Mouse (Mus musculus): ENCODE measurements around the gene Fgfr2. TPM values are rescaled to one million over a fixed set of nuclear protein-coding genes. Genes with fewer than 3 reads are reported as not detected.
A peak's percentile ranks its signal among the peaks of the same experiment; 100 is the strongest.

Gene Fgfr2
- polyA plus RNA-seq, 1 experiment from 2014 or later, result 20.3 TPM

DNA sequence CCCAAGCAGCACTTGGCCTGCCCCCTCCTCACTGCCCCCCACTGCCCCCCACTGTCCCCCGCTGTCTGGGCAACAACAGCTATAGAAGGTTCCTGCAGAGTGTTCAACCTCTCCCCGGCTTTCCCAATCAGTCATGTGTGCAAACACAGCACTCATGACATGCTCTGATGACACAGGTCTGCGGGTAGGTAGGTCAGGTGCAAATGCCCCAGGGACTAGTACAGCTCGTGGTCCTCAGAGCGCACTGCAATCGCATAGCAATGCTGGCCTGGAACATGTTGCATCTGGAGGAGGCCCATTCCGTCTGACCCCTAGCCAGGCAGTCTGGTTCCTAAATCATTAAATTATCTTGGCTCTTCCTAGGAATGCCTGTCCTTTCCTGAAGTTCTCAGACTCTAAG, 2333.7 kb downstream of the Fgfr2 start:
- no peak overlapping the region for H3K9ac ChIP-seq (ENCODE audit: low read length)
- H3K4me3 ChIP-seq (ENCODE audit: low read length), result no peak overlapping the region
- no peak for ATAC-seq (replicated peaks; ENCODE audit: extremely low read depth, insufficient read depth, low FRiP score)
- 90% methylated on average over 7 of the region's 7 CpGs for WGBS
- no peaks in the 10 kb centered on the region for H3K36me3 ChIP-seq (ENCODE audit: control insufficient read depth, insufficient read depth)
- peaks cover 9% of the 10 kb centered on the region for H3K4me1 ChIP-seq (ENCODE audit: control insufficient read depth, insufficient read depth, low read length)
- no peak overlapping the region for H3K4me2 ChIP-seq (ENCODE audit: low read depth, low read length)
- no peak overlapping the region for H3K27ac ChIP-seq (ENCODE audit: low read length)
- no peaks in the 10 kb centered on the region for H3K9me3 ChIP-seq (replicated peaks; ENCODE audit: control insufficient read depth, low read length)
- H3K27me3 ChIP-seq (ENCODE audit: control insufficient read depth, insufficient read depth, low read length), result no peaks in the 10 kb centered on the region

DNA sequence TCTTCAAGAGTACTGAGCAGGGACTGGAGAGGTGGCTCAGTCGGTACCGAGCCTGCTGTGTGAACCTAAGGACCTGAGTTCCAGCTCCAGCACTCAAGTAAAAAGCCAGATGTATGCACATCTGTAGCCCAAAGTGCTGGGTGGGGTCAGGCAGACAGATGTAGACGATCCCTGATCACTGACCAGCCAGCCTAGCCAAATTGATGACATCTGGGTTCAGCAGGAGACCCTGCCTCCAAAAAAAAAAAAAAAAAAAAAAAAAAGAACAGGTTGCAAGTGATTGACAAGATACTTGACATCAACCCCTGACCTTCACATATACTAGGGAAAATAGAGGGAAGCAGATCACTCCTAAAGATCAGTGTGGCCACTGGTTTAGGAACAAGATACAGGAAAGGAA, 2334.2 kb downstream of the Fgfr2 start:
- Histone ChIP-seq H3K4me2 (ENCODE audit: low read depth, low read length) (no peak overlapping the region), H3K9me3 (replicated peaks; ENCODE audit: control insufficient read depth, low read length) (no peaks in the 10 kb centered on the region), H3K4me1 (ENCODE audit: control insufficient read depth, insufficient read depth, low read length) (peaks cover 9% of the 10 kb centered on the region), H3K4me3 (ENCODE audit: low read length) (no peak overlapping the region), H3K27ac (ENCODE audit: low read length) (no peak overlapping the region), H3K27me3 (ENCODE audit: control insufficient read depth, insufficient read depth, low read length) (no peaks in the 10 kb centered on the region), H3K9ac (ENCODE audit: low read length) (no peak overlapping the region), H3K36me3 (ENCODE audit: control insufficient read depth, insufficient read depth) (no peaks in the 10 kb centered on the region)
- no peak for ATAC-seq (replicated peaks; ENCODE audit: extremely low read depth, insufficient read depth, low FRiP score)
- WGBS, result 89% methylated on average over 3 of the region's 3 CpGs

DNA sequence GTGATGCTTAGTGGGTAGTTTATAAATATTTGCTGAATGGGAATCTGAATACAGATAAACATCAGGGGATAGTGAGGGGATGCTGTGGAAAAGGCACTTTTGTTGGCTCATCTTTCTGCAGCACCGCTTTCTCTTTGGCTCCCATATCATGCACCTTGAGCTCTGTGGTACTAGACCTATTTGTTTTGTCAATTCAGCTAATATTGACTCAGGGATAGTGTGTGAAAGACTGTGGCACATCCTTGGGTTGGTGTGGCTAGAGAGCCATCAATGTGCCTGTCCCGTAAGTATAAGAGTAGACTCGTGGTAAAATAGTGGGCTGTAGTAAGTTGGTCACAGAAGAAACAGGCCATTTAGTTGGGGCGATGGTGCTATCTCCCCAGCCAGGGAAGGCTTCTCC, 2335.6 kb downstream of the Fgfr2 start:
- H3K9me3 ChIP-seq (replicated peaks; ENCODE audit: control insufficient read depth, low read length), result no peaks in the 10 kb centered on the region
- no peak overlapping the region for H3K9ac ChIP-seq (ENCODE audit: low read length)
- H3K4me1 ChIP-seq (ENCODE audit: control insufficient read depth, insufficient read depth, low read length), result peaks cover 9% of the 10 kb centered on the region
- no peak overlapping the region for H3K27ac ChIP-seq (ENCODE audit: low read length)
- 92% methylated on average over 4 of the region's 4 CpGs for WGBS
- no peaks in the 10 kb centered on the region; the same call in 1 of the 2 replicates for H3K27me3 ChIP-seq (ENCODE audit: control insufficient read depth, insufficient read depth, low read length)
- no peak overlapping the region for H3K4me2 ChIP-seq (ENCODE audit: low read depth, low read length)
- H3K4me3 ChIP-seq (ENCODE audit: low read length), result no peak overlapping the region
- no peak for ATAC-seq (replicated peaks; ENCODE audit: extremely low read depth, insufficient read depth, low FRiP score)
- no peaks in the 10 kb centered on the region for H3K36me3 ChIP-seq (ENCODE audit: control insufficient read depth, insufficient read depth)

DNA sequence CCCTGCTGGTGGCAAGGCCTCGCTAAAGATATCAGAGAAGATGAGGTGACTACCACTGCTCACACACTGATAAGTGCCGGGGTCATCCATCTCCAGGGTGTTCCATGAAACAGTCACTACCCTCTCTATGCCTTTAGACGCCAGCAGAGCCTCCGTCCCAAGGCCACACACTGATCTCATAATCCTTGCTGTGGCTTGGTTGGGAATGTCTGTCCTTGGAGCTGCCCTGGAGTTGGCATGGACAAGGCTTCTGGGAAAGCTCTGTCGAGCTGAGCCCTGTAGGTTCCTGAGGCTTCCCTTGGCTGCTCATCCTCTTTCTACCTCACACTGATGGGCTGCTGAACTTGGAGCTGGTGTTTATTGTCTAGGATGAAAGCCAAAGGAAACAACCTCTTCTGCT, 2336.4 kb downstream of the Fgfr2 start:
- Histone ChIP-seq H3K4me2 (ENCODE audit: low read depth, low read length) (no peak overlapping the region), H3K4me1 (ENCODE audit: control insufficient read depth, insufficient read depth, low read length) (peaks cover 9% of the 10 kb centered on the region), H3K36me3 (ENCODE audit: control insufficient read depth, insufficient read depth) (no peaks in the 10 kb centered on the region), H3K27me3 (ENCODE audit: control insufficient read depth, insufficient read depth, low read length) (no peaks in the 10 kb centered on the region; the same call in 1 of the 2 replicates), H3K9ac (ENCODE audit: low read length) (no peak overlapping the region), H3K9me3 (replicated peaks; ENCODE audit: control insufficient read depth, low read length) (no peaks in the 10 kb centered on the region), H3K4me3 (ENCODE audit: low read length) (no peak overlapping the region), H3K27ac (ENCODE audit: low read length) (no peak overlapping the region)
- ATAC-seq (replicated peaks; ENCODE audit: extremely low read depth, insufficient read depth, low FRiP score), result 0 out of 2 replicates have a peak, but pooled peaks have one; percentile 15
- 48% methylated on average over 5 of the region's 5 CpGs for WGBS

DNA sequence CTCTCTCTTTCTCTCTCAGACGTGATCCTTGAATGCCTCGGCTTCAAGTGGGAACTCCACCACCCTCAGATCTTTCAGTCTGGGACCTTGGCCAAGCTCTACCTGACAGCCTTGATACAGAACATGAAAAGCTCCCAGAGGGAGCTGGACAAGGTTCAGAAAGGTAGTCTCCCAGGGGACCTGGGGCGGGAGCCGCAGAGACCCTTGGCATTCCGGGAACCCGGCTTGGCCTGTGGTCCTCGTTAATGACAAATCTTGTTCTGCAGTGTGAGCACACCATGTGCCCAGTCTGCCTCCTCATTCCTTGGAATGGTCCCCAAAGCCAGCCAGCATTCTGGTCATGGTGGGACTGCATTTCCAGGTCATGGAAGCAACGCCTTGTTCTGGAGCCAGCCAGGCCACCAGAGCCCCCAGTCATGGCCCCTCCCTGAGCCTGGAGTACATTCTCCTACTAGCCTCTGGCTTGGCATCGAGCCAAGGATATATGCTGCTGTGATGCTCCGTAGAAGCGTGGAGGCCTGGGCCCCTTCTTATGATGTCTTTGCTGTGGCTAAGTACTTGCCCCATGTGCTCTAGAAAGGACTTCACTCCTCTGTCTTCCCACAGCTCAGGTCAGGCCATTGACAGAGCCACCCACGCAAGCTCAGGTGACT, 2337.1 kb downstream of the Fgfr2 start:
- Histone ChIP-seq H3K9ac (ENCODE audit: low read length) (no peak overlapping the region), H3K9me3 (replicated peaks; ENCODE audit: control insufficient read depth, low read length) (no peaks in the 10 kb centered on the region), H3K27ac (ENCODE audit: low read length) (no peak overlapping the region), H3K4me3 (ENCODE audit: low read length) (no peak overlapping the region), H3K36me3 (ENCODE audit: control insufficient read depth, insufficient read depth) (no peaks in the 10 kb centered on the region), H3K4me2 (ENCODE audit: low read depth, low read length) (no peak overlapping the region), H3K4me1 (ENCODE audit: control insufficient read depth, insufficient read depth, low read length) (peaks cover 15% of the 10 kb centered on the region), H3K27me3 (ENCODE audit: control insufficient read depth, insufficient read depth, low read length) (no peaks in the 10 kb centered on the region; the same call in 1 of the 2 replicates)
- WGBS, result 37% methylated on average over 12 of the region's 12 CpGs
- ATAC-seq (replicated peaks; ENCODE audit: extremely low read depth, insufficient read depth, low FRiP score), result peak; percentile 28; the same call in 1 of the 2 replicates

DNA sequence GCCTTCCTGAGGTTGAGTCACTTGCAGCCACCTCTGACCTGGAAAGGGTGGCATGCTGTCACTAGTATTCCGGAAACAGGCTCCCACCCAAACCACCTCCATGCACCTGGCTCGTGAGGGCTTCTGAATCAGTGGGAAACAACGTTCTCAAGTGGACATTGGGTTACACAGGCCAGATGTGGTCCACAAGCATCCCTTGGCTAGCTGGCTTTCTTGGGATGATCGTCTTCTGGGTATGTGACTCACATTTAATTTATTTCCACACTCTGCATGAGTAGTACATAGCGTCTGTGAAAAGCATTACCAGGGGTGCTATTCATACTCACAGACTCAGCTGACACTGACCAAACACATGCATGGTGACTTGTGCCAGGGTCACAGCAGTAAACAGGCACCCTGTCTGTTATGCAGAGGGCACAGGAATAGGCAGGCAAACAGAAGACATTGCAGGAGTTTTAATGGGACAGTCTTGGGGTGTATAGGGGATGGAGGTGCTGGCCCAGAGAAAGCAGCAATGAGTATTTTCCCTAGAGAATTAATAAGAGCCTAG, 2340.6 kb downstream of the Fgfr2 start:
- Histone ChIP-seq H3K4me2 (ENCODE audit: low read depth, low read length) (no peak overlapping the region), H3K27me3 (ENCODE audit: control insufficient read depth, insufficient read depth, low read length) (no peaks in the 10 kb centered on the region; the same call in 1 of the 2 replicates), H3K36me3 (ENCODE audit: control insufficient read depth, insufficient read depth) (no peaks in the 10 kb centered on the region), H3K27ac (ENCODE audit: low read length) (no peak overlapping the region), H3K4me3 (ENCODE audit: low read length) (no peak overlapping the region), H3K9me3 (replicated peaks; ENCODE audit: control insufficient read depth, low read length) (no peaks in the 10 kb centered on the region), H3K9ac (ENCODE audit: low read length) (no peak overlapping the region), H3K4me1 (ENCODE audit: control insufficient read depth, insufficient read depth, low read length) (peaks cover 23% of the 10 kb centered on the region)
- 72% methylated on average over 5 of the region's 5 CpGs for WGBS
- no peak for ATAC-seq (replicated peaks; ENCODE audit: extremely low read depth, insufficient read depth, low FRiP score)

DNA sequence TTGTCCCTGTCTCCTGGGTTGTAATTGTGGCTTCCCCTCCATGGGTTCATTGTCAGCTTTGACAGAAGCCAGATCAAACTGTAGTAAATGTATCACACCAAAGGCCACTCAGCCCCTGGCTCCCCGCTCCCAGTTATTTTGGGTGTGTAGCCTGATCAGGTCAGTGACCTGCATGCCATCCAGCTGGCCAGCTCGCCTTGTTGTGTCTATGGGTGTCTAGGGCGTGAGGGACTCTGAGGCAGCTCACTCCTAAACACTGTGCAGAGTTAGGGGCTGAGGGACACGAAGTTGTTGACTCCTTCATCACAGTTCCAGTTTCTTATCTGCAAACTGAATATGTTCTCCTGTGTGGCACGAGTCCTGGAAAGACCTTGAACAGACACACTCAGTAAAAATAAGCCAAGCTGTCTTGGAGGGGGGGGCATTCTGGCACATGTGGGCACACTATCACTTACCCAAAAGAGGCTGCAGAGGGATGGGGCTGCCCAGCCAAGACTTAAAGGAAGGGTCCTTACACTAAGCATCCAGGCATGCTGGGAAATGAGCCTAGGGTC, 2342.2 kb downstream of the Fgfr2 start:
- no peaks in the 10 kb centered on the region for H3K9me3 ChIP-seq (replicated peaks; ENCODE audit: control insufficient read depth, low read length)
- no peak overlapping the region for H3K9ac ChIP-seq (ENCODE audit: low read length)
- ATAC-seq (replicated peaks; ENCODE audit: extremely low read depth, insufficient read depth, low FRiP score), result peak; percentile 74
- no peaks in the 10 kb centered on the region; the same call in 1 of the 2 replicates for H3K27me3 ChIP-seq (ENCODE audit: control insufficient read depth, insufficient read depth, low read length)
- WGBS, result 20% methylated on average over 5 of the region's 5 CpGs
- H3K27ac ChIP-seq (ENCODE audit: low read length), result peak overlapping the region; percentile 81
- peaks cover 15% of the 10 kb centered on the region for H3K4me1 ChIP-seq (ENCODE audit: control insufficient read depth, insufficient read depth, low read length)
- no peak overlapping the region for H3K4me3 ChIP-seq (ENCODE audit: low read length)
- H3K36me3 ChIP-seq (ENCODE audit: control insufficient read depth, insufficient read depth), result no peaks in the 10 kb centered on the region
- no peak overlapping the region for H3K4me2 ChIP-seq (ENCODE audit: low read depth, low read length)

DNA sequence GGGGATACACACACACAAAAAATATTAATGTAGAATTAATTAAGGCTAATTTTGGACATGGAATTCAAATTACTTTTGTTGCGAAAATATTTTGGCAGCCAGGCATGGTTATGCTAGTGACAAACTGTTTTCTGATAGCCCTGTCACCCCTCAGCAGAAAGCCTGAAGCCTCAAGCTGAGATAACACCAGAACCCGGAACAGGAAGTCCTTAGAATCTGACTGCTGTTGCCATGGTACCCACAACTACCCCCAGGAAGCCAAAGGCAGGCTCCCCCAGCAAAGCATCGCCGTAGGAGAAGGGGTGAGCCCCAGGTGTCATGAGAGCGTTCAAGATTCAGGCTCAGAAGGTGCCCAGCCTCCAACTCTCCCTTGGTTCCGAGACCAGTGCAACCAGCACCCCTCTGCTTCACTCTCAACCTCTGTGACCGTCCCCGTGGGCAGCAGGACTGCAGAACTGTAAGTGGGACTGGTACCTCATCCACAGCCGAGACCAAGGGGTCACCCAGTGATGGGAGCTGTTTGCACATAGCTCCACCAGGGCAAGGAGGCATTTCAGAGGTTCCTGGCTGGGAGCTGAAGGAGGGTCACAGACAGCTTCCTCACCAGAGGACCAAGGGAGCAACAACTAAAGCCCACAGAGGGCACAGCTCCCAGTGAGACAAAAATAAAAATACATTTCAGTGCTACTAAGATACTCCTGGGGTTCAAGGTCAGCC, 2349.1 kb downstream of the Fgfr2 start, which contains the start of gene Btbd16:
Gene Btbd16 (plus strand): TSS at position 156 of the 717 bp plus-strand sequence.
- H3K4me1 ChIP-seq (ENCODE audit: control insufficient read depth, insufficient read depth, low read length), result peaks cover 11% of the 10 kb centered on the region
- H3K27ac ChIP-seq (ENCODE audit: low read length), result peak within 1 kb of the TSS; percentile 42; the same call in 1 of the 2 replicates
- 0 out of 2 replicates have a peak, but pooled peaks have one; percentile 12 for ATAC-seq (replicated peaks; ENCODE audit: extremely low read depth, insufficient read depth, low FRiP score)
- H3K36me3 ChIP-seq (ENCODE audit: control insufficient read depth, insufficient read depth), result no peaks in the 10 kb centered on the region
- H3K4me3 ChIP-seq (ENCODE audit: low read length), result no peak within 1 kb of the TSS
- 37% methylated on average over 9 of the region's 9 CpGs for WGBS
- no peaks in the 10 kb centered on the region for H3K9me3 ChIP-seq (replicated peaks; ENCODE audit: control insufficient read depth, low read length)
- H3K27me3 ChIP-seq (ENCODE audit: control insufficient read depth, insufficient read depth, low read length), result no peaks in the 10 kb centered on the region
- no peak within 1 kb of the TSS for H3K9ac ChIP-seq (ENCODE audit: low read length)
- H3K4me2 ChIP-seq (ENCODE audit: low read depth, low read length), result no peak within 1 kb of the TSS
